Mouse (Mus musculus) kidney, postnatal 36 days (tissue): ENCODE results near the gene Fam149b.

ENCODE experiments used
- DNase-seq, 2 experiments: peaks; one replicate each; pipeline ENCODE4 v3.0.0; 2021 to 2022; ENCODE audit warnings: mixed read lengths in 2 of 2

Gene Fam149b

DNA sequence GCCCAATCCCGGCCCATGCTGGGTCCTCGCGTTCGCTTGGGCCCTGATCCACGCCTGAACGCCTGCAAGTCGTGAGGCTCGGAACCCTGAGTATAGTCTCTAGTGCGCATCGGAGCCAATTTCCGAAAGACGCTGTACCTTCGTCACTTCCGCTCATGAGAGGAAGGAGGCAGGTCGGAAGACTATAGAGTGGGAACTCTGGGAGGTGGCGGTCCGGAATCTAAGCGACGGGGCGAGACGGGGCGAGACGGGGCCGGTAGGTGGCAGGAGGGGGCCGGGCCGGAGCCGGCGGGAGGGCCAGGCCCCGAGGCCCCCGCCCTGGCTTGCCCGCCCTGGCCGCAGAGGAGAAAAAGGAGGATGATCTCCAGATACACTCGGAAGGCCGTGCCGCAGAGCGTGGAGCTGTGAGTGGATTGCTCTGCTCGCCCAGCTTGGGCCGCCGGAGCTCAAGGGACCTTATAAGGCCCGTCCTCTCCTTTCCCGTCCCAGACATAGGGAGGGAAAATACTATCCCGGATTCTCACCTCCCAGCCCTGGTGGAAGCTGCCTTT is at the start of gene Fam149b, which contains the start of gene Ecd:
Fam149b (plus strand) TSS at position 172 of the 551 bp plus-strand sequence.
Ecd (minus strand) TSS at position 131 of the 551 bp plus-strand sequence.
- DNase-seq: peak; percentile 93 to 95

DNA sequence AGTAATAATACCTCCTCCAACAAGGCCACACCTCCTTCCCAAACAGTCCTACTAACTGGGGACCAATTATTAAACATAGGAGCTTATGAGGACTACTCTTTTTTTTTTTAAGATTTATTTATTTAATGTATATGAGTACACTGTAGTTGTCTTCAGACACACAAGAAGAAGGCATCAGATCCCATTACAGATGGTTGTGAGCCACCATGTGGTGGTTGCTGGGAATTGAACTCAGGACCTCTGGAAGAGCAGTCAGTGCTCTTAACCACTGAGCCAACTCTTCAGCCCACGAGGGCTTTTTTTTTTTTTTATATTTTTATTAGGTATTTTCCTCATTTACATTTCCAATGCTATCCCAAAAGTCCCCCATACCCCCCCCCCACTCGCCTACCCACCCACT is 42.9 kb upstream of the Fam149b start:
- peak in 1 of 2 experiments; percentile 36 for DNase-seq

DNA sequence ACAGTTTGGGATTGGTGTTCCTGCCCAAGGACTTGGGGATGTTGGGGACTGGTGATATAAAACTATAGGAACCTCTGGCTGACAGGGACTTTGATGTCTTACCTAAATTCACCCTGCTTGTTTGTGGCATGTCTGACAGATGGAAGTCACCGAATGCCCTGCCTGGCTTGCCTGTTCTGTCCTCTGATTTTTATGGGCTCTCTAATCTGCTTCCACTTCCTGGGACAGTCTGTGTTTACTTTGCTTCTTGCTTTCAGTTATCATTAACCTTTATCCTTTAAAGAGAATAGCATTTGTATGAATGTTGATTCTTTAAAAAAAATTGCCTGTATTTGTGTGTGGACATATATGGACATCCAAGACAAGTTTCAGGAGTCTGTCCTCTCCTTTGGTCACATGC is 32.8 kb upstream of the Fam149b start:
- no peak for DNase-seq

DNA sequence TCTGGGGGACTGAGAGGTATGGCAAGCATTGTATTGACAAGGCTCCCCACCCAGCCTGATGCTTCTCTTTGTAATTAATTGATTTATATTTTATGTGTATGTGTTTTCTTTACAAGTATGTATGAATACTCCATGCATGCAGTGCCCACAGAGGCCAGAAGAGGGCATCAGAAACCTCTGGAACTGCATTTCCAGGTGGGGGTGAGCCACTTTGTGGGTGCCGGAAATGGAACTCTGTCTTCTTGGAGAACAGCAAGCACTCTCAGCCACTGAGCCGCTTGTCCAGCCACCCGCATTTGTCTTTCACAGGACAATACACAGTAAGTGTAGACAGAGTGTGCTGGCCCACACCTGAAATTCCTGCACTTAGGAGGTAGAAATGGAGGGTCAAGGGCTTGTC is 28.5 kb upstream of the Fam149b start:
- peak; percentile 14 to 79 for DNase-seq

DNA sequence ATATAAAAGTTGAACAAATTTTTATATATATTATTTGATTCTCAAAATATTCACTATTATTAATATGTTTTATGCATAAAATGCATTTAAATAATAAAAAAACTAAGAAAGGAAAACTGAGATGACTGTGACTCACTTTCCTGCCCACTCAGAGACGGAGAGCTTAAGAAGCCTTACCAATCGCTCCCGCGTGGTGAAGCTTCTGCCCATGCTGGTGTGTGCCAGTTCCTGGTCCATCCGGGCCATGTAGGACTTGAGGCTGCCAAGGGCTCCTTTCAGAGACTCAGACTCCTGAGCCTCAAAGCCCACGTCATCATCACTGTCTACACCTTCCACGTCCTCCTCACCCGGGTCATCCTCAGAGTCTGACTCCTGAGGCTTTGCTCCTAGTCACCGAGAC is 23.8 kb upstream of the Fam149b start:
- DNase-seq: no peak

DNA sequence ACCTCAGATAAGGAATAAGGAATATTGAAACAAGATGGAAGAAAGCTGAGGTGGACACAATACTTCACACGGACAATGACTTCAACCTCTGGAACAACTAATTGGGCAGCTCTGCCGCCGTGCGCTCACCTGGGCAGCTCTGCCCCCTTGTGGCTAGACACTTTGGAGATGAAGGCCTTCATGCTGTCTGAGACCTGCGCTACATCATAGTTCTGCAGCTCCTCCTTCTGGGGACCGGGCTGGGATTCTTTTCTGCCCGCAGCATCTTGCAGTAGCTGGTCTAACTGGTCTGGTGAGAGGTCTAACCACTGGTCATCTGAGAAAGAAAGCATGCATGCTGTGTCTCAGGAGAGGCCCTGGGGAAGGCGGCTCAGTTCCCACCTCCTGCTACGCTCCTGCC is 19.5 kb upstream of the Fam149b start:
- DNase-seq: peak; percentile 23 to 74

DNA sequence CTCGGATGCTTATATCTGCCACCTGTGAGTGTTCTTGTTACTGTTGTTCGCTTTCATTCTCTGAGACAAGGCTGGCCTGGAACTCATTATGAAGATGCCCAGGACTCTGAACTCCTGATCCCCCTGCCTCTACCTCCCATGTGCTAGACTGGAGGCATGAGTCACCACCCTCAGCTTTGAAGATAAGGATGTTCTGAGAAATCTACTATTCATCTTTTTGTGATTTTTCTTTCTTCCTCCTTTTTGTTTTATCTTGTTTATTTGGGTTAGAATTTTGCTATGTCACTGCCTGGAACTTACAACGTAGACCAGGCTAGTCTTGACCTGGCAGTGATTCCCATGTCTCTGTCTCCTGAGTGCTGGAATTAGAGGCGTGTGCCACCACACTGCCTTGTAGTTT is 16.6 kb upstream of the Fam149b start:
- DNase-seq: no peak

DNA sequence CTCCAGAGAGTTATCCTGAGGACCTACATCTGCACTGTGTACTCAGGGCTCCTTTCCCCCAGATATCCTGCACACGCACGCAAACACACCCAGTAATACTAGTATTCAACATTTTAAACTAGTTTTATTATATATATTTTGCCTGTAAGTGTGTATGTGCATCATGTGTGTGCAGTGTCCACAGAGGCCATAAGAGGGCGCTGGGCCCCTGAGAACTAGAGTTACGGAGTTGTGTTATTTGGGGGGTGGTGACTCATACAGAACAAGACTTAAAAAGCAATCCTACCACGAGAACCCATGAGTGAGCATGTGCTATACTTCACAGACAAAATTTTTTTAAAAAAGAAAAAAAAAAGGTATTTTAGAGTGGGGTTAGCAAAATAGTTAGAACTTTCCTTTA is 8.5 kb upstream of the Fam149b start:
- DNase-seq: no peak

DNA sequence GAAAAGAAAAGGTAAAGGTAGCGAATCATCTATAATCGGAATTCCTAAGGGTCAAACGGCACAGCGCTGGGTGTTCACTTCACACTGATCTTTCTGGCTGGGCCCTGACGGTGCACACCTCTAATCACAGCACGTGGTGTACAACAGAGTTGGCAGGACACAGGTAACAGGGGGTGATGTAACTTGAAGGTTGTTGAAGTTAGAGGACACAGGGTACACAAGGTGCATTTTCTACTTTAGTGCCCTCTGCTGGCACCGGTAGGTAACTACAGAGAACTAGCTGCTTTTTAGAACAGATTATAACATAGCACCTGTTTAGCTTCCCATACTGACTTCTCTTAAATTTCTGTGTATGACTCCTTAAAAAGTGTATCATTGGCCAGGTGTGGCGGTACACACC is 7.8 kb upstream of the Fam149b start:
- peak; percentile 29 to 52 for DNase-seq

DNA sequence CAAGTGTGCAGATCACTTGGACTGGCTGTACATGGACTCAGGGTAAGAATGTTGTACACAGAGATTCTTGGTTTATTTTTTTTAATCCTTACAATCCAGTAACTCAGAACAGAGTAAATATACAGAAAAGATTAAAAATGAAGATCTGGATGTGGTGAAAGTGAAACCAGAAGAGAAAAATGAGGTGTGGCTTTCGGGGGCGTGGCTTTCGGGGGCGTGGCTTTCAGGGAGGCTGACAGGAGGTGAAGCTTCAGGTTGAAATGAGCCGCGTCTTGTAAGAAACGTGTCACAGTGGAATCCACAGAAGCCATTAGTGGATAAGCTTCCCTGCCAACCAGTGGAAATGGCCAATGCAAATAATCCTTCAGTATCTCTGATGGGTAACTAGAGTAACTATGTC is 7.1 kb upstream of the Fam149b start:
- peak in 1 of 2 experiments; percentile 23 for DNase-seq

DNA sequence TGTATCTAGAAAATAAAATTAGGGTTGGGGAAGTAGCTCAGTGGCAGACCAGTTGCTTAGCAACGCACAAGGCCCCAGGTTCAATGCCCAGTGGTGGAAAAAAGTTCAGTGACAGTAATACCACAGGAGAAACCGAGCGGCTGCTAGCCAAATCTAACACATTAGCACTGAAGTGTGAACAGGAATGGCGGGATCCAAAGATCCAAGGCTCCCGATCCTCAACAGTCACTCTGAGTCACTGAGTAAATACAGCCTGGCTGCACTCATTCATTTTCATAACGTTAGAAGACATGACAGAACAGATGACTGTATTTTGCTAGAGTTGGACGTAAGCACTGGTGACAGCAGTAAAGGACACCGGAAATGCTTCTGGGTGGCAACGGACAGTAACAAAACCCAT is 2.1 kb upstream of the Fam149b start:
- no peak for DNase-seq

DNA sequence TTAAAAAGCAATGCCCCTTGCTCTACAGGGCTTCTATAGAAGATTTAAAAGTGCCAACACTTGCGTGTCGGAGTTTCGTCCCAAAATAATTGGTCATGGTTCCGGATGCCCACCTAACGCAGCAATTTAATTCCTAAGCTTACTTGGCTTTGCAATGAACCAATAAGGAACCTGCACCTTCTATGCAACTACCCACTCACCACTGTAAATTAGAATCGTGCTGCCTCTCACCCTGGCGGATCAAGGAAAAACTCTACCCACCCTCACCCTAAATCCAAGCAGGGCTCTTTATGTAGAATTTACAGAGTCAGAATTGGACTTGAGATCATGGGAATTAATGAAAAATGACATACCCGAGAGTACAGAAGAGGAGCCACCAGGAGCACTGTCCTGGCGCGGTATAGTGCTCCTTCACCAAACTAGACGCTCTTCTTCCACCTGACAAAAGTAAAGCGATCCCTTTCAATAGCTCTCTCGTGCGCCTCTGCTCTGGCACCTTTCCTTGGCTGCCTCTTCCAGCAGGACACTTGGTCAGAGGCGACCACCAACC is 446 bp upstream of the Fam149b start:
- DNase-seq: peak in 1 of 2 experiments; percentile 1

DNA sequence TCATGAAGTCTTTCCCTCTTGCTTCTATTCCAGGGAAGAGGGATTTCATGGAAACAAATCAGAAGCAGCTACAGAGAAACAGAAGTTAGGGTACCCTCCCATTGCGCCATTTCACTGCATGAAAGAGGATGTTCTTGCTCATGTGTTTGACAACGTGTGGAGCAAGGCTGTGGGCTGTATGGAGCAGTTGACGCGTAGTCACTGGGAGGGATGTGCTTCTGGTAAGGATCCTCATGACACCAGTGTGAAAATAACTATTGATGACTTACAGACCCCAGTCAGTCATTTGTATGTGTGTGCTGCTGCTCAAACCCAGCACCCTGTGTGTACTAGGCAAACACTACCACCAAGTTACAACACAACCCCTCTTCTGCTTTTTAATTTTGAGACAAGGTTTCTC is 15.3 kb downstream of the Fam149b start:
- no peak for DNase-seq

DNA sequence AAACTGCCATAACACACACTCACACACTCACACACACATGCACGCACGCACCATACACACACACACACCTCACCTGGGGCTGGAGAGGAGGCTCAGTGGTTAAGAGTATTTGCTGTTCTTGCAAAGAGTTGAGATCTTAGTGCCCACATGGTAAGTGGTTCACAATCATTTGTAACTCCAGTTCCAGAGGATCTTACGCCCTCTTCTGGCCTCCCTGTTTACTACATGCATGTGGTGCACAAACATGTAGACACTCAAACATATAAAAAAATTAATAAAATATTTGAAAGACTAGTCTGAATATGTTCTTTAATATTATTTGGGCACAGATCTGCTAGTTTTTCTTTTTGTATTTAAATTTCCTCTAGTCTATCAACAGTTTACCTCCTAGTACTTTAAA is 20.3 kb downstream of the Fam149b start:
- DNase-seq: no peak

DNA sequence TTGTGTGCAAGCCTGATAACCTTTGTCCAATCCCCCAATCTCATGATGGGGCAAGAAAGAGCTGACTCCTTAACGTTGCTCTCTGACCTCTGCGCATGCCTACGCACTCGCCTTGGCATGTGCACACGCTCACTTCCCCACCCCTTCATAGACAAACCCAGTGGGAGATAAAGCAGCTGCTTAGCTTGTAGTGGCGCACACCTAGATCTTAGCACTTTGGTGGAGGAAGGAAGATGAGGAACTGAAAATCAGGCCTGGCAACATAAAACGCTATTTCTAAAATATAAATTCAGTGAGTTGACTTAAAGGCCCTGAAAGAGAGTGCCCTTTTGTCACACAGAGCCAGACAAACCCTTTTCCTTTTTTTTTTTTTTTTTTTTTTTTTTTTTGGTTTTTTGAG is 22.8 kb downstream of the Fam149b start:
- DNase-seq: no peak

DNA sequence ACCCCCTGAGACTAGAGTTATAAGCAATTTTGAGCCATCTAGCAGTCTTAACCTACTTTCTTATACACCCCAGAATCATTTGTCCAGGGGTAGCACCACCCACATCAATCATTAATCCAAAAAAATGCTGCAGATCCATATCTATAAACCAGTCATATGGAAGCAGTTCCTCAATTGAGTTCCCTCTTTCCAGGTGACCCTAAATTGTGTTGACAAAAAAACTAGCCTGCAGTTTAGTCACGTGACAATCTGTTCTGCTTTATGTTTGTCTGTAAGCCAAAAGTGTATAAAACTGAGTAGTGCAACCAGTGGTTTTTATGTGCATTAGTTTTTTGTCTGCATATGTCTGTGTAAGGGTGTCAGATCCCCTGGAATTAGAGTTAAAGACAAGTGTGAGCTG is 23.9 kb downstream of the Fam149b start:
- no peak for DNase-seq

DNA sequence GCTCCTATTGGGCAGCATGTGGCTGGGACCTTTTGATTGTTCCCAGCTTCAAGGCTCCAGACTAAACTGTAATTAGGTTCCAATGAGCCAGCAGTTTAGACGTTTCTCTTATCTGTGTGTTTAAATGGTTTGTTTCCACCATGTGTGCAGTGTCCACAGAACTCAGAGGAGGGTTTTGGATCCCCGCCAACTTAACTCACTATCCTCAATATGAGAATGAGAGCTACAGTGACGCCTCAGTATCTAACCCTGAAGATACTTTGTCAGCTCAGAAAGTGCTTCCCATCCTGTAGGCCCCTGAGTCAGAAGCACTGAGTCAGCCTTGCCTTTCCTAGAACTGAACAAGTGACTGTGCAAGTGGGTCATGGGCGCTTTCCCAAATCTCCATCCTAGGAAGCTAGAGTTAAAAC is 29.2 kb downstream of the Fam149b start:
- no peak for DNase-seq

DNA sequence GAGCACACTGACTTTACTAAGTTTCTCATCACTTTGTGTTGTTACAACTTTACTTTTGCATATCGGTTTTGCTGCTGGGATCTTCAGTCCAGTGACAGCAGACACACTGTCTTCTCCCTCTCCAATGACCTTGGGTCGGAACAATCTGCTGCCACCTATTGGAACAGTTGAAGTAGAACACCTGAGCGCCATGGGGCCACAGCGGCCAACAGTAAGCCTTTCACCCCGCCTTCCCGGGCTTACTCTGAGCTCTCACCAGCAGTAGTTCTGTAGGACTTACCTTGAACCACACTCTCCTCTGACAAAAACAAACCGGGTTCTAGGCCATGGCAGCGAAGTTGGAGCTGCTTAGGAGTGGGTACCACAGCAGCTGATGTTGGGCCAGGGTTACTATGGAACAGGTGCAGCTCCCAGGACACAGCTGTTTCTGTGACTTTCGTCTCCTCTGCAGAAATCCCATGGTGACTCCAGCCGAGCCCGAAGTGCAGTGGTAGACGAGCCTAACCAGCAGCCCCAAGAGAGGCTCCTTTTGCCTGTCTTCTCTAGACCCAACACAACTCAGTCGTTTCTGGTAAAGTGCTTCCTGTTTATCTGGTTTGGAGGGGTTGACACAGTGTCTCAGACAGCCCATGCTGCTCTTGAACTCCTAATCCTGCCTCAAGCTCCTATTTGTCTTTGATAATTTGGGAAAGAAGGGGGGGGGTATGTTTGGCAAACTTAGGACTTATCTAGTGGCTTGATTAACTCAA is 30.5 kb downstream of the Fam149b start:
- DNase-seq: peak; percentile 64 to 72

DNA sequence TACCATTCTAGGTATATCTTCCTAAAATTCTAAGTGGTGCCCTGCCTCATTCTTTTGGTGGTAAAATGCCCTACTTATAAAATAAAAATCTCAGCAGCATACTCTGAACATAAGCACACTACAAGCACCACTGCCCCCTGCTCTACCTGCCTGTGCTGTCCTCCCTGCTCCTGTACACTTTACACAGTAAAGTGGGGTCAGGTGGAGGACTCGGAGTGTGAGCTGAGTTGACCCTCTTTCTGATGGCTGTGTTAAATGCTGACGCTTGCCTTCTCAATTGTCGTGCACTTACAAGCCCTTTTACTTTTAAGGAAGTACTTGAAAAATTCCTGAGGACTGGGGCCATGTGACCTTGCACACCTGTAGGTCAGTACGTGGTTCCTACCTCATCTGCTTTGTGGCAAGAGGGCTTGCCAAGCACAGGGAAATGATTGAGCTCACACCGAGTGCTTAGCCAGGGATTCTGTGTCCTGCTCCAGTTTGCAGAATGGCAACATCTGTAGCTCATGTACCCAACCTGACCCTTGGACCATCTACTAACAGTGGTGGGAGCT is 31.2 kb downstream of the Fam149b start:
- DNase-seq: no peak

DNA sequence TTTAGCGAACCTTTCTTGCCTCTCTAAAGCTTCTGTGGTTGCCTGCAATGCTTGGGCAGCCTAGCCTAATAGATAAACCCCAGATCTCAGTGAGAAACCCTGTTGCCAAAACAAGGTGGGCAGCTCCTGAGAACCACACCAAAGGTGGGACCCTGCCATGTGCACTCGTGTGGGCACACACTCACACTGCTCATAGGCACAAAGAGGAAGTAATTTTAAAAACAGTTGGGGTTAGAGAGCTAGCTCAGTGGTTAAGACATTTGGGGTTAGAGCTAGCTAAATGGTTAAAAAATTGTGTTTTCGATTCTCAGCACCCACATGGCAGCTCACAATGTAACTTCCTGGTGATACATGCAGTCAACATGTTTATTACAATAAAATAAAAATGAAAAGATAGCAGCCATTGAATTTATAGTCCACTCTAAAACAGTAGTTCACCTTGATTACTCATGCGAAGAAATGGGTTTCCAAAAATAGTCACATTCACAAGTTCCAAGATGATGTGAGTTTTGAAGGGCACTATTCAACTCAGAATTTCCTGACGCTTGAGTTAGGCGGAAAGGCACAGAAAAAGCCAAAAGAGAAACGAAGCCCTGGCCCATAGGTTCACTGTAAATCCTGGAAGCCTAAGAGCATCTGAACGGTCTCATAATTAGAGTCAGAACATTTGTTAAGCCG is 31.9 kb downstream of the Fam149b start:
- DNase-seq: no peak

DNA sequence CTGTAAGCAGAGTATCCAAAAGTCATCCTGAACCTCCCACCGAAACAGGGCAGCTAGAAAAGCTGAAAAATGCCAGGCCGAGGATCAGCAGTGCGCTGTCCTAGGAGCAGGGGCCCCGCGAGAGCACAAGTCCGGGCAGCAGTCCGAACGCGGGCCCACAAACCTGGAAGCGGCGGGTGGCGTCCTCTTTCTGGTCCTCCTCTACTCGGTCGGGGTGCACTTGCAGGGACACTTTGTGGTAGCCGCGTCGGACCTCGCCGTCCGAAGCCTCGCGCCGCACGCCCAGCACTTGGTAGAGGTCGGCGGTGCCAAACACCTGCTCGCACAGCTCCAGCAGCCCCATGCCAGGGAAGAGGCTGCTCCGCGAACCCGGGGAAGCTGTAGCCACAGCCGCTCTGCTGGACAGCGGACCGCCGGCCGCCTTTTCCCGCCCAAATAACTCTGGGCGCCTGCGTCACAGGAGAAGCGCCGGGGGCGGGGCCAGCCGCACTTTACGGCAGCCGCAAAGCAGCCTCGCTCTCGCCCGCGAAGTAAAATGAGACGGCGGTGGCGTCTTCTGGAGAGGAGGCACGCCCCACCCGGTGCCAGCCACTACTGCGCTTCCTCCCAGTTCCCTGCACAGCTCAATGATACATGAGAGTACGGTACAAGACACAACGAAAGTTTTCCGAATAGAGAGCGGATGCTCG is 40.6 kb downstream of the Fam149b start, which contains the start of gene Dnajc9:
Dnajc9 (minus strand) TSS at position 470 of the 689 bp plus-strand sequence.
- DNase-seq: peak; percentile 96 to 99

DNA sequence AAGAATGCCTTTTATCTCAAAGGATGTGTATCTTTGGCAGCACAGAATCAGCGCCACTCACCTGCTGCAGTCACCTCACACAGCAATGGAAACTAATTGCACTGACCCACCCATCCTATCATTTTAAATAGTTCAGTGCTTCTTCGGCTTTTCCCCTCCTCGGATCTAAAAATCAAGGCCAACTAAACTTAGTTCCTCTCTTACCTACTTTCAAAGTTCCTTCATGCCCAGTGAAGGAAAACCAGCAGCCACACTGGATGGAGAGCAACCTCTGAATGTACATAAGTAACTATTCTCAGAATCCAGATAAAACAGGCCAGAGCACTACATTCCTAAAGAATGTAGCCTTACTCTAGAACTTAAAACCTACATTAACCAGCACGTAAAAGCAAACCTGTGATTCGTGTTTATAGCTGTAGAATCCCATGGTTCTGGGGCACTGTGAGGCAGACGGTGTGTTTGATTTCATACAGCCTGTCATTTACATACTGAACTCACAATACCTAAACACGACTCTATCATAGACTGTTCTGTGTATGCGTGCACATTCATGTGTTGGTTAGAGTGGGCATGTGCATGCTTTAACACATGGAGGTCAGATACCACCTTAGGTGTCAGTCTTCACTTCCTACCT is 41.6 kb downstream of the Fam149b start:
- DNase-seq: no peak
